Mouse (Mus musculus) right cerebral cortex, adult 2 months (tissue): ENCODE results near the gene Spop.
"Not testable (repeated sequence)": the region's sequence is repeated elsewhere in the genome, so short reads cannot be mapped to it uniquely, and the experiment has no call there.

Source experiments
- DNase-seq, 2 experiments: peaks; one replicate each; pipeline ENCODE4 v3.0.0; 2021 to 2022; ENCODE audit warnings: low spot score in 2 of 2

The Spop gene

GRCm38 (mm10) chr11:95495883-95496282 lies 82.0 kb downstream of the Spop start:
- DNase-seq, result no peak

GRCm38 (mm10) chr11:95497921-95498320 lies 84.0 kb downstream of the Spop start:
- DNase-seq, result no peak

GRCm38 (mm10) chr11:95500412-95500811 lies 86.5 kb downstream of the Spop start:
- DNase-seq, result no peak

GRCm38 (mm10) chr11:95500836-95501235 lies 87.0 kb downstream of the Spop start:
- no peak for DNase-seq

- DNase-seq, result not testable (repeated sequence)
Measured at GRCm38 (mm10) chr11:95501826-95502225, 87.9 kb downstream of the Spop start.

- no peak for DNase-seq
Measured at GRCm38 (mm10) chr11:95503581-95504180, 89.8 kb downstream of the Spop start.

- no peak for DNase-seq
Measured at GRCm38 (mm10) chr11:95504271-95504731, 90.4 kb downstream of the Spop start.

- DNase-seq, result peak in 1 of 2 experiments; percentile 36
Measured at GRCm38 (mm10) chr11:95507041-95507716, 93.3 kb downstream of the Spop start.

- DNase-seq, result no peak
Measured at GRCm38 (mm10) chr11:95507785-95508184, 93.9 kb downstream of the Spop start.

GRCm38 (mm10) chr11:95508211-95508926 lies 94.5 kb downstream of the Spop start:
- no peak for DNase-seq

GRCm38 (mm10) chr11:95509126-95509717 lies 95.3 kb downstream of the Spop start:
- no peak for DNase-seq

- DNase-seq, result no peak
Measured at GRCm38 (mm10) chr11:95510631-95511030, 96.8 kb downstream of the Spop start.

- no peak for DNase-seq
Measured at GRCm38 (mm10) chr11:95511919-95512318, 98.0 kb downstream of the Spop start.

GRCm38 (mm10) chr11:95512383-95512782 lies 98.5 kb downstream of the Spop start:
- DNase-seq, result no peak

- DNase-seq, result no peak
Measured at GRCm38 (mm10) chr11:95513461-95514297, 99.8 kb downstream of the Spop start.

- DNase-seq, result peak; percentile 48 to 50
Measured at GRCm38 (mm10) chr11:95514298-95514861, 100.5 kb downstream of the Spop start, which contains the start of gene Nxph3. Gene Nxph3, minus strand, starts transcription at chr11:95514570.

- no peak for DNase-seq
Measured at GRCm38 (mm10) chr11:95515376-95516323, 101.8 kb downstream of the Spop start.

- no peak for DNase-seq
Measured at GRCm38 (mm10) chr11:95516491-95516911, 102.6 kb downstream of the Spop start.

GRCm38 (mm10) chr11:95517162-95517561 lies 103.3 kb downstream of the Spop start:
- DNase-seq, result no peak

- no peak for DNase-seq
Measured at GRCm38 (mm10) chr11:95519299-95519698, 105.4 kb downstream of the Spop start.
